Mouse (Mus musculus) adrenal gland, postnatal 10 days (tissue): ENCODE results near the gene H2al1b. TPM values are rescaled to one million over a fixed set of nuclear protein-coding genes. Genes with fewer than 3 reads are reported as not detected.
"Not testable (repeated sequence)": the region's sequence is repeated elsewhere in the genome, so short reads cannot be mapped to it uniquely, and the experiment has no call there.

Experiments
- DNase-seq: peaks from one replicate; pipeline ENCODE4 v3.0.0; 2021; ENCODE audit warnings: mixed read lengths
- long read RNA-seq, 2 experiments: library from polyadenylated mRNA; stranded (forward); transcript quantifications; one replicate each; pipeline ENCODE4 v2.0.0; 2021
- total RNA-seq, 2 experiments: library from RNA; stranded (reverse); gene quantifications; 2 replicates each; pipeline ENCODE4 v1.2.3; 2021

The H2al1b gene
- not detected for total RNA-seq
- long read RNA-seq, experiment 1 = 0 reads
- long read RNA-seq, experiment 2 = 0 reads

DNA sequence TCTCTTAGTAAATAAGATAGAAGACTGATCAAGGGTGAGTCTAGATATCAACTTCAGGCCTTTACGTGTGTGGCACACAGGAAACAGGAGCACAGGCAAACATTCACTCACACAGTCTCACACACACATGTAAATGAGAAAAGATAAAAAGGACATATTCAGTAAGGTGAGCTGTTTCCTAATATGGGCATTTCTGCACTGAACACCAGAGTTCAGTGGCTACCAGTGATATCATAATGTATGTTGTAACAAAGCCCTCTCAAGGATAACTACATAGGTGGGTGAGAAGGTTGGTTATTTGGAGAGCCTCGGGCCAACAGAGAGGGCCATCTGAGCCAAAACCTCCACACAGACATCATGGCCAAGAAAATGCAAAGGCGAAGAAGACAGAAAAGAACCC is at the start of gene H2al1b:
H2al1b (plus strand) TSS at position 301 of the 400 bp plus-strand sequence.
- DNase-seq = not testable (repeated sequence)

DNA sequence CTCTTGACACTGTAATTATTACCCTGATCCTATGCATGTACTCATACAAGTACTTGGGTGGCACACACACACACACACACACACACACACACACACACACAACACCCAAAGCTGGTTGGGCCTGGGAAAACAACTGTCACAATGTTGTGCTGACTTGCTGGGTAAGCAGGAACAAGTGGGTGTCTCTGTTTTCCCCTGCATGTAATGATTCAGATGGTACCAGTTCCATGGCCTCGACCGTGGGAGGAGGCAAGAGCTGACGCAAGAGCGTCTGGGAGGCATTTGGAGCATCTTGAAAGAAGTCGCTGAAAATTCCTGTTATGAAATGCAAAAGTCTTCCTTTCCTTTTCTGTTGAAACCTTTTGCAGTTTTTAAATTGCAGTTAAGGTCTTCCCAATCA is 48.2 kb upstream of the H2al1b start:
- DNase-seq = peak; percentile 7

DNA sequence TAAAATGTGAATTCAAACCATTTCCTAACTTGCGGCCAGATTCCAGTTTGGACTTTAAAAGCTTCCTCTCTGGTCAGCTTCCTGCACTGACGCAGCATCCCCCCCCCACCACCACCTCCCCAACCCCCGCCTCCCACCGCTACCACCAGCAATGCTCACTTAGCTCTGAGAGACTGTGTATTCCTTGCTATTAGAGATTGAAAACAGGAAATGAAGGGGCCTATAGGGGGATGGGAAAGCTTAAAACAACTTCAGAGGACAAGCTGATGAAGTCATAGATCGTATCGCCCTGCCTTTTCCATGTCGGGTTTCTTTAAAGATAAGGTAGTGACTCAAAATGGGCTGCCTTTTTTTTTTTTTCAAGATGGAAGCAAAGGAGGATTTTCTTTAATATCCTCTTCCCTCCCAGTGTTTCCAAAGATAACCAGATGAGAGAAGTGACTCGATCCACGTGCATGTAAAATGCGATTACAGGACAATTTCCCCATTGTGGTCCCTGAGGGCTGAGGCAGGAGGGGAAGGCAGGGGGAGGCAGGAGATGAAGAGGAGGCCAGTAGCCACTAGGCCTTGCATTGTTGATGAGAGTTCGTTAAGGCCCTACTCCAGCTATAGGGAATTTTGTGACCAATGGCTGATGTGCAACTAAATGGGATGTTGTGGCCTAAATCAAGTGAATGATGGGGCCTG is 47.6 kb upstream of the H2al1b start:
- no peak for DNase-seq

DNA sequence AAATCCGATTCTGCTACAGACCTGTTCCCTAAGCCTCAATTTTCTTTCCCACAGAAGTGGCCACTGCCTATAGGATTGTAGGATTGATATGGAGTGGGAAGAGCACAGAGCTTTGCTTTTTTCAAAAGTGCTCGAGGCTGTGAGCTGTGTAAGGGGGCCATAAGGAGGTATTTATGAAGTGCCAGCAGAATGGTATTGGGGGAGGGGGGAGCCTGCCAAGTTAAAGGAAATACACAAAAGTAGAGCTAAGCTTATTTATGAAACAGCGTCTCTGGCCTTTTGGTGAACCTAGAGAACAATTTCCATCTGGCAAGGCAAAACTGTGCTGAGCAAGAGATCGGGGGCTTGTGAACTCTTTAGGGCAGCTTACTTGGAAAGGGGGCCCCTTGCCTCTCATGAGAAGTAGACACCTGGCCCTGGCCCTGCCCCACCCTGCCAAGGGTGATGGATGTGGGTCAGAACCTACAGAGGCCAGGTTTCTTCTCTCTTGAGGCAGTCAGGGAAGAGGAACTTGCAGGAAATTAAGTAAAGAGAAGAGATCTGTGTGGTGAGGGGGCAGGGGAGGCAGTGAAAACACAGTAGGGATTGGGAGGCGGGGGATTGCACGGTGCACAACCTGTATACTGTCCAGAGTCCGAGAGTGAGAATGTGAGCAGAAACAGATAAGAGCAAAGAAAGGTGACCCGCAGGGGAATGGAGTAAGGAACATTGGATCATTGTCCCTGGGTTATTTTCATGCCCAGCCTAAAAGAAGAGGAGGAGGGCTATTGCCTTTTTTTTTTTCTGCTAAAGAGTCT is 46.5 kb upstream of the H2al1b start:
- no peak for DNase-seq

DNA sequence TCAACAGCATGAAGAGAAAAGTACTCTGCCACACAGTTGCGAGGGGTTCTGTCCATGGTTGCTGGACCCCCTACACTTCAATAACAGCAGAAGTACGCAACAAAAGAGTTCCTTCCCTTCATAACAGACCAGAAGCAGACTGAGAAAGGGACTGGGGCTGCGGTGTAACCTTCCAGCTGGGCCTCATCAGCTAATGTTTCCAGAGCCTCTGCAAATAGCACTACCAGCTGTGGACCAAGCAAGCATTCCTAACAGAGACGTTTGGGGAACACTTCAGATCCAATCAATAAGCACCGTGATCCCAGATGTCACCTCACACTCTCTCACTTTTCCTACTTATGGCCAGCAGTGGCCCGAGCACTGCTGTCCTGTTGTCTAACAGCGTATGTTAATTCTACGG is 37.3 kb upstream of the H2al1b start:
- DNase-seq = no peak

DNA sequence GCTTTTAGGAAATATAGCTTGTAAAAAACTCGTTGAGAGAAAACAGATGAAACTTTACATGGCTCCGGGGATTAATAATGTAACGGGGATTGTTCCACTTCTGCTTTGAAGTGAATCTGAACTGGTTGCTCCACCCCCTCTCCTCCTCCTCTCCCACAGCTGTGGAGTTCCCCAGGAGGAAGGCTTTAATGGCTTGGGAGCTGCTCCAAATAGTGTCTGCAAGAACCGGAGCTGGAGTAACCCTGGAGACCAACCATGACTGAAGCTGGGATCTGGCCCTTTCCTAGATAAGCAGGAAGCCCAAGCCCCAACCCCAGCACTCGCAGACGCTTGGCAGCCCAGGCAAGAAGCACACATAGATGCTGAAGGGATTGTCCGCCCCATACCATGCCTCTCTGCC is 34.4 kb upstream of the H2al1b start:
- peak; percentile 27 for DNase-seq

DNA sequence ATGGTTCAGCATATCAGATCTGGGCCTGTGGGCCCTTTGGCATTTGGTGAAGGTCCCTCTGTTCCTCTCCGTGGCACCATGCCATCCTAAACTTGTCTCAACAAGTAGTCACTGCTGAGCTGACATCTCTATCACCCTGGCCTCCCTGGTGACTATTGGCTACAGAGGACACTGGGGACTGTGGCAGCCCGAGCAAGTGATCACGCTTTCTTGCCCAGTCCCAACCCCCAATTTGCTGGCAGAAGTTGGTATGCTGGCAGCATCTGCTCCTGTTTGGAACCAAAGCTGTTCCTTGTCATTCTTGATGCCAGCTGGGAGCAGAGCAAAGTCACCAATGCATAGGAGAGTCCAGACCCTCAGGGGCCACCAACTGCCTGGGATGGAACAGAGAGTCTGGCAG is 33.2 kb upstream of the H2al1b start:
- peak; percentile 48 for DNase-seq

DNA sequence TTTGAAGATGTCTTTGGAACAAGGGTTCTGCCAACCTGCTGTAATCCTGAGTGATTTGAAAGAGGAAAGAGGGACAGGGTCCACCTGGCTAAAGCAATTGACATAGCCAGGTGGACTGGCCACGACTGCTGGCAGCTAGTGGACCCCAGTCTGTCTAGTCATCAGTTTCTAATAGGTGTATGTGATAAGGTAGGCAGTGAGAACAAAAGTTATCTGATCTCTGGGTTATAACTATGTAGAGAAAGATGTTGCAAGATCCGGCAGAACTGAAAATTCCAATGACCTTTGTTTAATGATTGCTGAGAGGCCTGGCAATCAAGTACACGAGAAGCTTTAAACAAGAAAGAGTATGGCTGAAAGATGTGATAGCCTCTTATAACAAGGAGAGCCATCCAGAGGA is 29.0 kb upstream of the H2al1b start:
- no peak for DNase-seq

DNA sequence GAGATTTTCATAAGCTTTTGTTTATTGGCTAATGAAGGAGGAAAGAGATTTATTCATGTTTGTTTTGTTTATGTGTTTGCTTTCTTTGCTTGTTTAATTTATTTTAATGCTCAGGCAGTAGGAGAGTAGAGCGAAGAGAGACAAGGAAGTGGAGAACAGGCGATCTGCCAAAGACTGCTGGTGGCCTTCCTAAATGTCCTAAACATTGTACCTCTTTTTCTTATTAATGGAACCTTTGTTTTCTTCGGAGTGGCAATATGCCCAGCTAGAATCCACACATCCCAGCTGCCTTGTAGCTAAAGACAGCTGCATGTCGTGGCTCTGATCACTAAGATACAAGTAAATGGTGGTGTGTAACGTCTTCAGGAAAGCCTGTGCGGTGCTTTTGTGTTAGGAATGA is 25.1 kb upstream of the H2al1b start:
- DNase-seq = no peak

DNA sequence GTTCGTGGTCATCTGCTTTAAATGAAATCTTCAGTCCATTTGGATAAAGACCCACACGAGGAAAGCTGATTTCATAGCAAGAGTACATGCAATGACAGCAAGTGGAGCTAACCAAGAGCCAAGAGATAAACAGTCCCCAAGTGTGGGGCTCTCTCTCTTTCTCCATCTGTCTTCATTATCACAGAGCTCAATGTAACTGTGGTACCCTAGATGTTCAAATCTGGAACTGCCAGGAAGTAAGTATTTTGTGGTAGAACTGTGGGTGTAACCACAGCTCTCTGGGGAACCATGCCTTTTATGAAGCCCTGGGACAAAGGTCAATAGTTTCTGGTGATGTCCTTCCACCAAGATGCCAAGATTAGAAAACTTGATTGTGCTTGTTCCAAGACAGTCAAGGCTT is 21.5 kb upstream of the H2al1b start:
- DNase-seq = no peak

DNA sequence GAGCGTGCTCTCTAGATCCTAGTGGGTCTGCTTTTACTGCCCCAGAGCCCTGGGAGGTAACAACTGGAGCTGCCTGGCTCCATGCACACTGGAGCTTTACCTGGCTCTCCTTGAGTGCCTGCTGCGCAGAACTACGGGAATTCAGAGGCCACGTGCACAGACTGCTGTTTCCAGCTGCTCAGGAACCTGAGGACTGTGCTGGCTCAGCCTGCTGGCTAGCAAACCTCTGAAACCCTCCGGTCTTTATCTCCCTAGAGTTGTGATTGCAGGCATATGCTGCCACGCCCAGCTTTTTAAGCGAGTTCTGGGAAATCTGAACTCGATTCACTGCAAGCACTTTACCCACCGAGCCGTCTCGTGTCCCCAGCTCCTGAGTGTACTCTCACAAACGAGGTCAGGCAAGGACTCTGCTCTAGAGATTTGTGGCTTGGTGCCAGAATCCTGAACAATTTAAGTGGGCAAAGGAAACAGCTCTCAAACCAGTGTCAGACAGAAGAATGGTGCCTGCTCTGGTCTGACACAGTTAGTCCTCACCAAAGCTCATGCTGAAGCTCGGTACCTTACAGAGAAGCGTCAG is 13.8 kb upstream of the H2al1b start:
- no peak for DNase-seq

DNA sequence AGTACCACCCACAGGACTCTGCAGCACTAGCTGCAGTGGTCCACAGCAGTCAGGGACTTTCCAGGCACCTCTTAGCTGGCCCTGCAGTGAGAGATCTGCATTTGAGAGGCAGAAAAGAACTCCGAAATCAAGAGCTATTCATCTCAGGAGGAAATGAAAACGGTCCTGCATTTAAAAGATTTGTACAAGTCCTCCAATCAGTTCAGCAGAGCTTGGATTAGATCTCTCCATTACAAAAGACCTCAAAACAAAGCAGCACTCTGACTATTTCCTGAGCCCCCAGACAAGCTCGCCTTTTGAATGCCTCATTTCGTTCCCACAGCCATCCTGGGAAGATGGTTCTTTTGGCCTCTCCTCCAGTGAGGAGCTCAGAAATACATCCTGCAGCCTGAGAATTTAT is 13.0 kb upstream of the H2al1b start:
- no peak for DNase-seq

DNA sequence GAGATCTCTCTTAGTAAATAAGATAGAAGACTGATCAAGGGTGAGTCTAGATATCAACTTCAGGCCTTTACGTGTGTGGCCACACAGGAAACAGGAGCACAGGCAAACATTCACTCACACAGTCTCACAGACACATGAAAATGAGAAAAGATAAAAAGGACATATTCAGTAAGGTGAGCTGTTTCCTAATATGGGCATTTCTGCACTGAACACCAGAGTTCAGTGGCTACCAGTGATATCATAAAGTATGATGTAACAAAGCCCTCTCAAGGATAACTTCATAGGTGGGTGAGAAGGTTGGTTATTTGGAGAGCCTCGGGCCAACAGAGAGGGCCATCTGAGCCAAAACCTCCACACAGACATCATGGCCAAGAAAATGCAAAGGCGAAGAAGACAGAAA is 3.3 kb upstream of the H2al1b start, which contains the start of gene H2al1a:
H2al1a (plus strand) TSS at position 301 of the 400 bp plus-strand sequence.
- DNase-seq = not testable (repeated sequence)

DNA sequence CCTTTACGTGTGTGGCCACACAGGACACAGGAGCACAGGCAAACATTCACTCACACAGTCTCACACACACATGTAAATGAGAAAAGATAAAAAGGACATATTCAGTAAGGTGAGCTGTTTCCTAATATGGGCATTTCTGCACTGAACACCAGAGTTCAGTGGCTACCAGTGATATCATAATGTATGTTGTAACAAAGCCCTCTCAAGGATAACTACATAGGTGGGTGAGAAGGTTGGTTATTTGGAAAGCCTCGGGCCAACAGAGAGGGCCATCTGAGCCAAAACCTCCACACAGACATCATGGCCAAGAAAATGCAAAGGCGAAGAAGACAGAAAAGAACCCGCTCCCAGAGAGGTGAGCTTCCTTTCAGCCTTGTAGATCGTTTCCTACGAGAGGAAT is 3.1 kb downstream of the H2al1b start, which contains the start of gene H2al1c:
H2al1c (plus strand) TSS at position 301 of the 400 bp plus-strand sequence.
- not testable (repeated sequence) for DNase-seq

DNA sequence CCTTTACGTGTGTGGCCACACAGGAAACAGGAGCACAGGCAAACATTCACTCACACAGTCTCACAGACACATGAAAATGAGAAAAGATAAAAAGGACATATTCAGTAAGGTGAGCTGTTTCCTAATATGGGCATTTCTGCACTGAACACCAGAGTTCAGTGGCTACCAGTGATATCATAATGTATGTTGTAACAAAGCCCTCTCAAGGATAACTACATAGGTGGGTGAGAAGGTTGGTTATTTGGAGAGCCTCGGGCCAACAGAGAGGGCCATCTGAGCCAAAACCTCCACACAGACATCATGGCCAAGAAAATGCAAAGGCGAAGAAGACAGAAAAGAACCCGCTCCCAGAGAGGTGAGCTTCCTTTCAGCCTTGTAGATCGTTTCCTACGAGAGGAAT is 6.3 kb downstream of the H2al1b start, which contains the start of gene H2al1d:
H2al1d (plus strand) TSS at position 301 of the 400 bp plus-strand sequence.
- not testable (repeated sequence) for DNase-seq

DNA sequence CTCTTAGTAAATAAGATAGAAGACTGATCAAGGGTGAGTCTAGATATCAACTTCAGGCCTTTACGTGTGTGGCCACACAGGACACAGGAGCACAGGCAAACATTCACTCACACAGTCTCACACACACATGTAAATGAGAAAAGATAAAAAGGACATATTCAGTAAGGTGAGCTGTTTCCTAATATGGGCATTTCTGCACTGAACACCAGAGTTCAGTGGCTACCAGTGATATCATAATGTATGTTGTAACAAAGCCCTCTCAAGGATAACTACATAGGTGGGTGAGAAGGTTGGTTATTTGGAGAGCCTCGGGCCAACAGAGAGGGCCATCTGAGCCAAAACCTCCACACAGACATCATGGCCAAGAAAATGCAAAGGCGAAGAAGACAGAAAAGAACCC is 9.4 kb downstream of the H2al1b start, which contains the start of gene H2al1e:
H2al1e (plus strand) TSS at position 301 of the 400 bp plus-strand sequence.
- DNase-seq = not testable (repeated sequence)

DNA sequence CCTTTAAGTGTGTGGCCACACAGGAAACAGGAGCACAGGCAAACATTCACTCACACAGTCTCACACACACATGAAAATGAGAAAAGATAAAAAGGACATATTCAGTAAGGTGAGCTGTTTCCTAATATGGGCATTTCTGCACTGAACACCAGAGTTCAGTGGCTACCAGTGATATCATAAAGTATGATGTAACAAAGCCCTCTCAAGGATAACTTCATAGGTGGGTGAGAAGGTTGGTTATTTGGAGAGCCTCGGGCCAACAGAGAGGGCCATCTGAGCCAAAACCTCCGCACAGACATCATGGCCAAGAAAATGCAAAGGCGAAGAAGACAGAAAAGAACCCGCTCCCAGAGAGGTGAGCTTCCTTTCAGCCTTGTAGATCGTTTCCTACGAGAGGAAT is 12.6 kb downstream of the H2al1b start, which contains the start of gene H2al1f:
H2al1f (plus strand) TSS at position 301 of the 400 bp plus-strand sequence.
- not testable (repeated sequence) for DNase-seq

DNA sequence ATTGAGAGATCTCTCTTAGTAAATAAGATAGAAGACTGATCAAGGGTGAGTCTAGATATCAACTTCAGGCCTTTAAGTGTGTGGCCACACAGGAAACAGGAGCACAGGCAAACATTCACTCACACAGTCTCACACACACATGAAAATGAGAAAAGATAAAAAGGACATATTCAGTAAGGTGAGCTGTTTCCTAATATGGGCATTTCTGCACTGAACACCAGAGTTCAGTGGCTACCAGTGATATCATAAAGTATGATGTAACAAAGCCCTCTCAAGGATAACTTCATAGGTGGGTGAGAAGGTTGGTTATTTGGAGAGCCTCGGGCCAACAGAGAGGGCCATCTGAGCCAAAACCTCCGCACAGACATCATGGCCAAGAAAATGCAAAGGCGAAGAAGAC is 15.7 kb downstream of the H2al1b start, which contains the start of gene H2al1g:
H2al1g (plus strand) TSS at position 301 of the 400 bp plus-strand sequence.
- DNase-seq = not testable (repeated sequence)

DNA sequence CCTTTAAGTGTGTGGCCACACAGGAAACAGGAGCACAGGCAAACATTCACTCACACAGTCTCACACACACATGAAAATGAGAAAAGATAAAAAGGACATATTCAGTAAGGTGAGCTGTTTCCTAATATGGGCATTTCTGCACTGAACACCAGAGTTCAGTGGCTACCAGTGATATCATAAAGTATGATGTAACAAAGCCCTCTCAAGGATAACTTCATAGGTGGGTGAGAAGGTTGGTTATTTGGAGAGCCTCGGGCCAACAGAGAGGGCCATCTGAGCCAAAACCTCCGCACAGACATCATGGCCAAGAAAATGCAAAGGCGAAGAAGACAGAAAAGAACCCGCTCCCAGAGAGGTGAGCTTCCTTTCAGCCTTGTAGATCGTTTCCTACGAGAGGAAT is 19.0 kb downstream of the H2al1b start, which contains the start of gene H2al1h:
H2al1h (plus strand) TSS at position 301 of the 400 bp plus-strand sequence.
- not testable (repeated sequence) for DNase-seq

DNA sequence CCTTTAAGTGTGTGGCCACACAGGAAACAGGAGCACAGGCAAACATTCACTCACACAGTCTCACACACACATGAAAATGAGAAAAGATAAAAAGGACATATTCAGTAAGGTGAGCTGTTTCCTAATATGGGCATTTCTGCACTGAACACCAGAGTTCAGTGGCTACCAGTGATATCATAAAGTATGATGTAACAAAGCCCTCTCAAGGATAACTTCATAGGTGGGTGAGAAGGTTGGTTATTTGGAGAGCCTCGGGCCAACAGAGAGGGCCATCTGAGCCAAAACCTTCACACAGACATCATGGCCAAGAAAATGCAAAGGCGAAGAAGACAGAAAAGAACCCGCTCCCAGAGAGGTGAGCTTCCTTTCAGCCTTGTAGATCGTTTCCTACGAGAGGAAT is 22.1 kb downstream of the H2al1b start, which contains the start of gene H2al1i:
H2al1i (plus strand) TSS at position 301 of the 400 bp plus-strand sequence.
- not testable (repeated sequence) for DNase-seq

DNA sequence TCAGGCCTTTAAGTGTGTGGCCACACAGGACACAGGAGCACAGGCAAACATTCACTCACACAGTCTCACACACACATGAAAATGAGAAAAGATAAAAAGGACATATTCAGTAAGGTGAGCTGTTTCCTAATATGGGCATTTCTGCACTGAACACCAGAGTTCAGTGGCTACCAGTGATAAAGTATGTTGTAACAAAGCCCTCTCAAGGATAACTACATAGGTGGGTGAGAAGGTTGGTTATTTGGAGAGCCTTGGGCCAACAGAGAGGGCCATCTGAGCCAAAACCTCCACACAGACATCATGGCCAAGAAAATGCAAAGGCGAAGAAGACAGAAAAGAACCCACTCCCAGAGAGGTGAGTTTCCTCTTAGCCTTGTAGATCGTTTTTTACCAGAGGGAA is 25.3 kb downstream of the H2al1b start, which contains the start of gene H2al1j:
H2al1j (plus strand) TSS at position 301 of the 400 bp plus-strand sequence.
- DNase-seq = not testable (repeated sequence)

DNA sequence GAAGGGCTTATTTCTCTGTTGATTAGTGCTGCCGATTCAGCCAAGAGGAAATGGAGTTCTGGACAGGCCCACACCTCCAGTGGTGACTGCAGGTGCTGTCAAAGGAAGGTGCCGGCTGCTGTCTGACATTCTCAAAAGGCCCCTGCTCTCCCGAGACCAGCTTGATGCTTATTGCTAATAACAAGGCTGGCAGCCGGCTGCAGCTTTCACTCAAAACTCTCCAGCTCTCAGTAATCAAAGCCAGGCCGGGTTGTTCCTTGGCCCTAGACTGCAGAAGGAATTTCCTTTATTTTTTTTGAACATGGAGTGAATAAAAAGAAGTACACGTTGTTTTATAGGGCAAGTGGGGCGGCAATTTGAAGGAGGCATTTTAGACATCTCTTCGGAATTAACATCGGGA is 43.5 kb downstream of the H2al1b start:
- no peak for DNase-seq
